Mouse (Mus musculus) cortical plate, adult 2 months (tissue): ENCODE measurements at regions not wholly inside any gene's neighbourhood (a gene's known extent, or its start where the extent isn't known, plus 50 kb on each side); places are given as distances from the start of the nearest gene placed in this dataset.

Source experiments
- H3K27ac ChIP-seq: fragments of 200-500 bp; 2 replicates; pipeline ENCODE4 v1.5.1; 2012; ENCODE audit warnings: low read length, control low read depth, inconsistent platforms; ENCODE audit not compliant: insufficient read depth
- H3K4me1 ChIP-seq: fragments of 200-500 bp; 2 replicates; pipeline ENCODE4 v1.6.1; 2011; ENCODE audit warnings: low read length; ENCODE audit not compliant: control insufficient read depth, insufficient read depth
- H3K4me3 ChIP-seq: fragments of 200-500 bp; 2 replicates; pipeline ENCODE4 v1.5.1; 2011; ENCODE audit warnings: mild to moderate bottlenecking, low read length, control low read depth; ENCODE audit not compliant: insufficient read depth
- CTCF ChIP-seq: fragments of 200-500 bp; IDR thresholded peaks from 2 replicates; pipeline ENCODE4 v1.5.1; 2011; ENCODE audit warnings: mild to moderate bottlenecking, control low read depth, low read length; ENCODE audit not compliant: insufficient read depth; ENCODE audit errors: extremely low read depth
- POLR2A ChIP-seq: fragments of 200-500 bp; IDR thresholded peaks from 2 replicates; pipeline ENCODE4 v1.6.1; 2011; ENCODE audit warnings: mild to moderate bottlenecking, low read length, control low read depth; ENCODE audit not compliant: insufficient read depth; ENCODE audit errors: extremely low read depth

GRCm38 (mm10) chr8:11909146-11909545 lies 68.9 kb downstream of the Tex29 start:
- no peak overlapping the region for H3K27ac ChIP-seq
- no peaks in the 10 kb centered on the region for H3K4me1 ChIP-seq
- TF ChIP-seq POLR2A = no peak
- TF ChIP-seq CTCF = no peak
- H3K4me3 ChIP-seq = no peak overlapping the region

DNA sequence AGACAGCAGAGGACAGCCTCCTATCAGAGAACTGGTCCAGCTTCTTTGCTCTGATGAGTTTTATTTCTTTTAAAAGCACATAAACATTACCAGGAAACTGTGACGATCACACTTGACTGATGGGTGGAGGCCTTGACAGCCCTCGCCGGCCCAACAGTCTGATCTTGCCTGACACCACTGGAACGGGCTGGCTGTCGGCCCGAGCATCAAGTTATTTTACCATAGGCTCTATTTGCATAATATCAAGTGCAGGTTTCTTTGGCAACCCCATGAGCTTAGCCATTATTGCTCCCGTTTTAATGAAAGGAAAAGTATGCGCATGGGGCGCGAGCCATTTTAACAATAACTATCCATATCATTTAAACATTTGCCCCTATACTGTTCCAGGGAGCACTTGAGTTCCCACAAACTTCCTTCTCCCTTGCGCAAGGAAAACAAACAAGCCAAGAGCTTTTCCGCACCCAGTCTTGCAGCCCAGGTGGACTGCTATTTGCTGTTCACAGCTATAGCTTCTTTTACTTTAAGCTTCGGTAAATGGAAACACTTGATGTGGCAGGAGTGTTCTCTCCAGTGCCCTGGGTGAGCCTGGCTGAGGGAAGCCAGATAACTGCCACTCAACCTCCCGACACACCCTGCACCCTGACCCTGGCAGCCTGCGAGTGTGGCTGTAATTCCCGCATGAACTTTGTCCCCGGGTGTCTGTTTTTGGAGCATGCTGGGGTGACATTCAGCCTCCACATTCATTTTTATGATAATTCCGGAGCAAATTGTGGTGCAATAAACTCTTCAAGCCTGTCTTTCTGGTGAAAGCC lies 71.6 kb downstream of the Tex29 start:
- TF ChIP-seq POLR2A (no peak), CTCF (no peak)
- H3K4me3 ChIP-seq = no peak overlapping the region
- no peak overlapping the region for H3K27ac ChIP-seq
- H3K4me1 ChIP-seq = no peaks in the 10 kb centered on the region

- Histone ChIP-seq H3K27ac (no peak overlapping the region), H3K4me1 (no peaks in the 10 kb centered on the region), H3K4me3 (no peak overlapping the region)
- TF ChIP-seq CTCF (no peak), POLR2A (no peak)
Observed at GRCm38 (mm10) chr8:11912451-11913128, 72.3 kb downstream of the Tex29 start.

DNA sequence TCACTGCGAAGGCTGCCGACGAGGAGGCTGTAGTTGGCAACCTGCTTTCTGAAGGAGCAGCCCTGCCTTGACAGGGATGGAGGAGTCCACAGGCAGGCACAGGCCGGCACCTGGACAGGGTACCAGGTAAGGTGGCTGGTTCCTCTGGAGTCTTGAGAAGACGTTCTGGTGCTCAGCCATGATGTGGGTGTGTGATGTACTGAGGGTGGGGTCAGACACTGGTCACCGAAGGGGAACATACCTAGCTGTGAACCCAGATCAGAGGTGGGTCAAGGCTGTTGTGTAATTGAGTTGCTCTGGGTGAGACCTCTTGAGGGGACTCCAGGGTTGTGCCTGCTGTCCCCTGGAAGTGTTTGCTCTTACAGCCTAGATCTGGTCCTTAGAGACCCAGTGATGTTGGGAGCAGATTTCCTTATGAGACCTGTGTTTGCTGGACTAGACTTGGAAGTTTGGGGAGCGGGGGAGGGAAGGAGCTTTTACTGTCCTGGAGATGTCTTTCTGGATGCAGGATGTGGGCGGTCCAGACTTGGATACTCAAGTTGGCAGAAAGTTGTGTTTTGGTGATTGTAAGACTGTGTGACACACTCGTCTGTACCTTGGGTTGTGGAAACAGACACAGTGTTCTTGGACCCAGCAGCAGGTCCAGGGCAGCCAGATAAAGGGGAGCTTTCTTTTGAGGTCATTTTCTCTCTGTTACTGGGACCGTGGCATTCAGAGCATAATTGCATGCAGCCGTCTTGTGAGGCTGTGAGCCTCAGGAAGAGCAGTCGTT lies 73.0 kb downstream of the Tex29 start:
- Histone ChIP-seq H3K4me3 (no peak overlapping the region), H3K27ac (no peak overlapping the region), H3K4me1 (no peaks in the 10 kb centered on the region)
- no peak for TF ChIP-seq CTCF
- no peak for TF ChIP-seq POLR2A

GRCm38 (mm10) chr8:11914131-11914530 lies 73.9 kb downstream of the Tex29 start:
- TF ChIP-seq CTCF (no peak), POLR2A (no peak)
- Histone ChIP-seq H3K4me1 (no peaks in the 10 kb centered on the region), H3K27ac (no peak overlapping the region), H3K4me3 (no peak overlapping the region)

- Histone ChIP-seq H3K4me3 (no peak overlapping the region), H3K27ac (no peak overlapping the region), H3K4me1 (no peaks in the 10 kb centered on the region)
- no peak for TF ChIP-seq CTCF
Observed at GRCm38 (mm10) chr8:11914681-11915474, 74.6 kb downstream of the Tex29 start.

DNA sequence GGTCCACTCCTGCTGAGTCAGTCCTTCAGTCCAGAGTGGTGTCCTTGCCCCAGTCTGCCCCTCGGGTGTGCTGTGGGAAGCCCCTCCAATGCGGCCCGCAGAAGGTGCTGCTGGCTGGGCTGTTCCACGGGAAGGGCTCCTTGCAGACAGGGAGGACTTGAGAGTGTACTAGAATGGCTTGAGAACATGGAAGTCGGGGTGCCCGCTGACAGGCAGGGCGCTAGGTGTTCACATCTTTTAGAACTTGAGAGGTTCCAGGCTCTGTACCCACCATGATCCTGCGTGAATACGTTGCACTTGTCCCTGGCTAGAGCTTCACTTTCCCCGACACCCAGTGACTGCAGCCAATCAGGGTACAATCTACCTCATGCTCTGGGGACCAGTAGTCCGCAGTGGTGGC lies 75.4 kb downstream of the Tex29 start:
- TF ChIP-seq CTCF (no peak), POLR2A (no peak)
- Histone ChIP-seq H3K4me3 (no peak overlapping the region), H3K4me1 (no peaks in the 10 kb centered on the region), H3K27ac (no peak overlapping the region)

DNA sequence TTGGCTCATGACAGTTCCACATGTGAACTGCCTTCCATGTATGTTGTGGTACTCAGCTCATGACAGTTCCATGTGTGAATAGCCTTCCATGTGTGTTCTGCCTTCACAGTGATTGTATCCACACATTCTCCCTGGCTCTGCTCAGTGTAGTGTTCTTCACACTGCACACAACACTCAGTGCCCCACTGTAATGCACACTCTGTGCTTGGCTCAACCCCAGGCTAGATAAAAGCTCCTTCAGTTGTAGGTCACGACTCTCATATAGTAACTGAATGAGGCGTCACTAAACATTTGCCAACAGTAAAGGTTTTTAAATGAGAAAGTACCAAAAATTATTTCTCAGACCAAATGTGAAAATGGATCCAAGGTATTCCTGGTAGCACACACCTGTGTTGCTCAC lies 79.6 kb downstream of the Tex29 start:
- no peak for TF ChIP-seq CTCF
- no peak for TF ChIP-seq POLR2A
- H3K4me3 ChIP-seq = no peak overlapping the region
- no peak overlapping the region for H3K27ac ChIP-seq
- H3K4me1 ChIP-seq = no peaks in the 10 kb centered on the region

- no peak overlapping the region for H3K4me3 ChIP-seq
- TF ChIP-seq CTCF = 0 out of 2 replicates have a peak, but pooled peaks have one; percentile 13
- no peak for TF ChIP-seq POLR2A
- no peak overlapping the region for H3K27ac ChIP-seq
- H3K4me1 ChIP-seq = no peaks in the 10 kb centered on the region
Observed at GRCm38 (mm10) chr8:11923115-11923514, 82.8 kb downstream of the Tex29 start.
